Mouse (Mus musculus) lung, adult 2 months (tissue): ENCODE results near the gene B3gnt2. TPM values are rescaled to one million over a fixed set of nuclear protein-coding genes. Genes with fewer than 3 reads are reported as not detected.

ENCODE experiments used
- DNase-seq: peaks from one replicate; pipeline ENCODE4 v3.0.0; 2022
- H3K4me1 ChIP-seq: fragments of 200-500 bp; 2 replicates; pipeline ENCODE4 v1.6.1; 2011; ENCODE audit warnings: low read length; ENCODE audit not compliant: control insufficient read depth, insufficient read depth
- H3K4me3 ChIP-seq: fragments of 200-500 bp; replicated peaks from 2 replicates; pipeline ENCODE3; 2011; ENCODE audit warnings: low read depth, mild to moderate bottlenecking, control low read depth, low read length; ENCODE audit errors: extremely low read depth
- CTCF ChIP-seq: fragments of 200-500 bp; IDR thresholded peaks from 2 replicates; pipeline ENCODE4 v1.5.1; 2011; ENCODE audit warnings: mild to moderate bottlenecking, low read length, control low read depth; ENCODE audit not compliant: insufficient read depth
- POLR2A ChIP-seq: fragments of 200-500 bp; IDR thresholded peaks from 2 replicates; pipeline ENCODE4 v1.6.1; 2011; ENCODE audit warnings: low read depth, mild to moderate bottlenecking, control low read depth, low read length, borderline replicate concordance; ENCODE audit errors: extremely low read depth
- WGBS: fragments of 180-500 bp; shearing (Covaris S2); methylation state at CpG from one replicate; pipeline ENCODE4 v1.1.7; 2018; 5-methylcytosine and 5-hydroxymethylcytosine counted together
- polyA plus RNA-seq: library from polyadenylated mRNA; depleted of rRNA; stranded (reverse); fragments of >200 nt; gene quantifications from 2 replicates; pipeline ENCODE4 v1.2.3, GENCODE M21; 2012

B3gnt2 gene
- polyA plus RNA-seq, 1 experiment = 18.6 TPM

- no peak for DNase-seq
- H3K4me3 ChIP-seq = no peak overlapping the region
- TF ChIP-seq CTCF (no peak), POLR2A (no peak)
- no peaks in the 10 kb centered on the region; the same call in 1 of the 2 replicates for H3K4me1 ChIP-seq
- 67% methylated on average over 4 of the region's 4 CpGs for WGBS
Observed at GRCm38 (mm10) chr11:22763556-22764295, 97.0 kb downstream of the B3gnt2 start.

DNA sequence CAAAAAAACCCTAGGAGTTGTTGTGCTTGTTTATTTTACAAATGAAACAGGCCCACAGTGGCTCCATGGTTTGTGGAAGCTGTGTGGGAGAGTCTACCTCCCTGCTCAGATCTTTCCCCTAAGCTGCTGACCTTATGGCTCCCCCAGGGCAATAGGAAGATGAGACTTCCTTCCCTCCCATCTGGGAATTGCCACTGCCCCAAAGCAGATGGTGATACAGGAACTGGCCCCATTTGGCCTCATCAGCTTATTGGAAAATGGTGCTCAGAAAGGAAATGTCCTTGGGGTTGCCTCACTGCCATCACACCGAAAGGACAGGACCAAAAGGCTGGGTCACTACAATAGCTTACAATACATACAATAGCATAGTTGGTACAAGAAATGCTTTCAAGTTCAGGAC, 97.7 kb downstream of the B3gnt2 start:
- no peak for TF ChIP-seq POLR2A
- 61% methylated on average over 1 of the region's 1 CpGs for WGBS
- no peak for DNase-seq
- no peak overlapping the region for H3K4me3 ChIP-seq
- no peaks in the 10 kb centered on the region; the same call in 1 of the 2 replicates for H3K4me1 ChIP-seq

DNA sequence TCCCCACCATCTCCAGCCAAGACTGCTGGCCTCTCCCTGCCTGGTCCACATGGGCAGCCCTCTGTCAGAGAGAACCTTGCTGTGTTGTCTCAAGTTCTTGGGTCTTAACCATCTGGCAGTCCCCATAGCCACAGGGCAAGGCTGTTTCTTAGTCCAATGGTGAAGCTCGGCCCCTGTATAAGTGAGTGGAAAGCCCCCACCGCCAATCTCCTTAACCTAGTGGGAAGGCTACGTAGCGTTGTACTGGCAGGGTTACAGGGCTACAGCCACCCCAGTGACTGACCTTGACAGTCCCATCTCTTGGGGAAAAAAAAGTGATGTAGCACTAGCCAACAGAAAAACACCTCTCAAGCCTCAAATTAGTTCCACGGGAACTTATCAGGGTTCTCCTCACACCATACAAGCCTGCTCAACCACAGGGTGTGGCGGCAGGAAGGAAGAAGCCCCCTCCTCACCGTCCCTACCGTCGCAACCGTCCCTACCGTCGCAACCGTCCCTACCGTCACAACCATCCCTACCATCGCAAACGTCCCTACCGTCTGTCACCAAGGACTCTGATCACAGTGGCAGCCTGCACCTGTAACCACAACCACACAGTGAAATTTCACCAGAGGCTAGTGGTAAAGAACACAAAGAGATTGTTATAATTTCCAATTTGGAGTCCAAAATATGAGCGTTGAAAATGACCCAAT, 98.4 kb downstream of the B3gnt2 start:
- DNase-seq = no peak
- TF ChIP-seq CTCF (no peak), POLR2A (no peak)
- 79% methylated on average over 18 of the region's 18 CpGs for WGBS
- Histone ChIP-seq H3K4me3 (no peak overlapping the region), H3K4me1 (no peaks in the 10 kb centered on the region; the same call in 1 of the 2 replicates)

DNA sequence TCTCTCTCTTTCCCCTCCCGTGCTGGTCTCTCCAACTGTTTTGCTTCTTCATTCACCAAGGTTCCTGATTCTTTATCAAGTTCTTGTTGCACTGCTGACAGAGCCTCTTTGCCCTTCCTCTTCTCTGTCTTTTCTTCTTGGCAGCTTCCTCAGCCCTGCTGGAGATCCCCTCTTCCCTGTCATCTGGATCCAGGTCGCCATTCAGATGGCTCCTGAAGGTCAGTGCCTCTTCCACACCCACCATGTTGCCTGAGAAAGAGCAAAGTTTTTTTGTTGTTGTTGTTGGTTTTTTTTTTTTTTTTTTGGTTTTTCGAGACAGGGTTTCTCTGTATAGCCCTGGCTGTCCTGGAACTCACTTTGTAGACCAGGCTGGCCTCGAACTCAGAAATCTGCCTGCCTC, 101.0 kb downstream of the B3gnt2 start:
- Histone ChIP-seq H3K4me1 (no peaks in the 10 kb centered on the region; the same call in 1 of the 2 replicates), H3K4me3 (no peak overlapping the region)
- no peak for DNase-seq
- WGBS = 91% methylated on average over 3 of the region's 4 CpGs
- TF ChIP-seq CTCF (no peak), POLR2A (no peak)

GRCm38 (mm10) chr11:22756168-22756980, 104.4 kb downstream of the B3gnt2 start:
- TF ChIP-seq POLR2A (no peak), CTCF (no peak)
- 79% methylated on average over 3 of the region's 3 CpGs for WGBS
- DNase-seq = no peak
- no peaks in the 10 kb centered on the region; the same call in 1 of the 2 replicates for H3K4me1 ChIP-seq
- H3K4me3 ChIP-seq = no peak overlapping the region

DNA sequence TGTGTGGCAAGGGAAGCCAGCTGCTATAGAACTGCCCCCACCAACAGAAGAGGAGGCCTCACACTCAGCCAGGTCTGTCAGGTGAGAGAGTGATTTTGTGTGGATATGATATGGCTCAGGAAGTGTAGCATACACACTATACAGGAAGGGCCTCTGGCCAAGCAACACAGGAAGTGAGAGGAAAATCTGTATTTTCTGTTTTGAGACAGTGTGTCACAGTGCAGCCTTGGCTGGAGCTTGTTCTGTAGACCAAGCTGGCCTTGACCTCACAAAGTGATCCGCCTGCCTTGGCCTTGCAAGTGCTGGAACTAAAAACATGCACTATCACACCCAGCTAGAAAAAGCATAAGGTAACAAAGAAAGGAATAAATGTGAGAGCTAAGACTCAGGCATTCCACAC, 105.6 kb downstream of the B3gnt2 start:
- 62% methylated on average over 1 of the region's 1 CpGs for WGBS
- DNase-seq = no peak
- Histone ChIP-seq H3K4me3 (no peak overlapping the region), H3K4me1 (no peaks in the 10 kb centered on the region; the same call in 1 of the 2 replicates)
- TF ChIP-seq POLR2A (no peak), CTCF (no peak)

GRCm38 (mm10) chr11:22752596-22752995, 108.2 kb downstream of the B3gnt2 start:
- H3K4me3 ChIP-seq = no peak overlapping the region
- TF ChIP-seq POLR2A (no peak), CTCF (no peak)
- DNase-seq = no peak
- no peaks in the 10 kb centered on the region; the same call in 1 of the 2 replicates for H3K4me1 ChIP-seq
- 47% methylated on average over 5 of the region's 5 CpGs for WGBS

DNA sequence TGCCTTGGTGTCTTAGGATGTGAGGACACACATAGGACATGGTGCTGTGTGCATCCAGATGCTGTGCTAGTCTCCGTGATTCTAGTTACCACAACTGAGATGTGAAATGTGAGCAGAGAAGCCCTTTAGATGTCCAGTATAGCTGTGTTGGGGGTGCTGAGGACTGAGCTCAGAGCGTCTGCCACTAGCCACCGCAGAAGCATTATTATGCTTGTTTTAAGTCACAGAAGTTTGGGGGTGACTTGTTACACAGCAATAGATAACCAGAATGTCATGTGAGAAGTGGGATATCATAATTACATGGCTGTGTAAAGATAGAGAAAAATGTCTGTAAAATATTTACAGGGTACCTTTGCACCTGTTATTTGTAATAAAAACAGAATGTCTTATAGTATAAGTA, 109.2 kb downstream of the B3gnt2 start:
- Histone ChIP-seq H3K4me1 (no peaks in the 10 kb centered on the region; the same call in 1 of the 2 replicates), H3K4me3 (no peak overlapping the region)
- DNase-seq = no peak
- no peak for TF ChIP-seq POLR2A
- TF ChIP-seq CTCF = no peak
- whole genome bisulfite sequencing = 90% methylated on average over 3 of the region's 3 CpGs

DNA sequence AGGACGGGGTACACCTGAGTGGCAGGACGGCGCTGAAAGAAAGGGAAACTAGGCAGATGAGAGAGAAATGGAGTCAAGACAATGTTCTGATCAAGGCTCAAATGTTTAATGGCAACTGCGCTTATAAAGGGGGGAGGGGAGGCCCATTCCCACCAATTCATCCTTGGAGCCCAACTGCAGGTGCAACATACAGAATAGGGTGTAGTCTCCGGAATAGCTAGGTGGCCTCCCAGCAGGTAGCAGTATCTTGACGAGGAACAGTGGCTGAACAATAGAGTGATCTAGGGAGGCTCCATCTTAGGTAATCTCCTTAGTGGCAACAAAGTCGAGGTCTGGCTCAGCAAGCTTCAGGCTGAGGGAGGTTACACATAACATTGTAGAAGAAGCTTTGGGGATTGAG, 113.4 kb downstream of the B3gnt2 start:
- no peaks in the 10 kb centered on the region for H3K4me1 ChIP-seq

More for the DNA sequence above, 113.4 kb downstream of the B3gnt2 start:
- no peak for DNase-seq
- no peak for TF ChIP-seq POLR2A
- TF ChIP-seq CTCF = no peak
- 84% methylated on average over 7 of the region's 7 CpGs for WGBS
- no peak overlapping the region for H3K4me3 ChIP-seq
